Mouse (Mus musculus): ENCODE data around the gene Prkce. TPM values are rescaled to one million over a fixed set of nuclear protein-coding genes. Genes with fewer than 3 reads are reported as not detected.

Gene Prkce
- polyA plus RNA-seq, 1 experiment from 2014 or later: 11.8 TPM

- H3K4me3 ChIP-seq (replicated peaks): no peak overlapping the region
- WGBS: 47% methylated on average over 16 of the region's 16 CpGs
- no peaks in the 10 kb centered on the region for H3K27me3 ChIP-seq
- peaks cover 36% of the 10 kb centered on the region for H3K4me1 ChIP-seq (replicated peaks)
- H3K27ac ChIP-seq: peak overlapping the region; percentile 49
- no peaks in the 10 kb centered on the region for H3K36me3 ChIP-seq
- H3K4me2 ChIP-seq (replicated peaks): no peak overlapping the region
- no peak overlapping the region for H3K9ac ChIP-seq (replicated peaks)
- H3K9me3 ChIP-seq: no peaks in the 10 kb centered on the region
- peak; percentile 69 for ATAC-seq
Measured at GRCm38 (mm10) chr17:86330076-86330955, 162.7 kb downstream of the Prkce start.

GRCm38 (mm10) chr17:86331835-86332234, 164.2 kb downstream of the Prkce start:
- Histone ChIP-seq H3K27me3 (no peaks in the 10 kb centered on the region), H3K4me3 (replicated peaks) (no peak overlapping the region), H3K27ac (no peak overlapping the region), H3K4me2 (replicated peaks) (no peak overlapping the region), H3K4me1 (replicated peaks) (peaks cover 33% of the 10 kb centered on the region), H3K9me3 (no peaks in the 10 kb centered on the region), H3K9ac (replicated peaks) (no peak overlapping the region), H3K36me3 (no peaks in the 10 kb centered on the region)
- 74% methylated on average over 8 of the region's 8 CpGs for WGBS
- no peak for ATAC-seq

- no peaks in the 10 kb centered on the region for H3K9me3 ChIP-seq
Measured at GRCm38 (mm10) chr17:86334990-86335389, 167.4 kb downstream of the Prkce start.

GRCm38 (mm10) chr17:86336652-86337073, 169.1 kb downstream of the Prkce start:
- Histone ChIP-seq H3K4me1 (replicated peaks) (peaks cover 2% of the 10 kb centered on the region; the same call in 1 of the 2 replicates), H3K27ac (no peak overlapping the region), H3K36me3 (no peaks in the 10 kb centered on the region), H3K4me3 (replicated peaks) (no peak overlapping the region), H3K27me3 (no peaks in the 10 kb centered on the region), H3K9me3 (no peaks in the 10 kb centered on the region), H3K4me2 (replicated peaks) (no peak overlapping the region), H3K9ac (replicated peaks) (no peak overlapping the region)
- WGBS: 81% methylated on average over 4 of the region's 4 CpGs
- no peak for ATAC-seq

More at GRCm38 (mm10) chr17:86334990-86335389, 167.4 kb downstream of the Prkce start:
- H3K4me2 ChIP-seq (replicated peaks): no peak overlapping the region
- H3K36me3 ChIP-seq: no peaks in the 10 kb centered on the region
- no peak overlapping the region for H3K27ac ChIP-seq
- WGBS: 85% methylated on average over 4 of the region's 4 CpGs
- no peak for ATAC-seq
- no peak overlapping the region for H3K9ac ChIP-seq (replicated peaks)
- H3K4me1 ChIP-seq (replicated peaks): peaks cover 19% of the 10 kb centered on the region
- H3K4me3 ChIP-seq (replicated peaks): no peak overlapping the region
- H3K27me3 ChIP-seq: no peaks in the 10 kb centered on the region

GRCm38 (mm10) chr17:86337076-86337475, 169.5 kb downstream of the Prkce start:
- no peak for ATAC-seq
- Histone ChIP-seq H3K4me2 (replicated peaks) (no peak overlapping the region), H3K27me3 (no peaks in the 10 kb centered on the region), H3K4me1 (replicated peaks) (no peaks in the 10 kb centered on the region), H3K9me3 (no peaks in the 10 kb centered on the region), H3K36me3 (no peaks in the 10 kb centered on the region), H3K4me3 (replicated peaks) (no peak overlapping the region), H3K27ac (no peak overlapping the region), H3K9ac (replicated peaks) (no peak overlapping the region)
- WGBS: 77% methylated on average over 3 of the region's 3 CpGs

- H3K36me3 ChIP-seq: no peaks in the 10 kb centered on the region
- H3K27me3 ChIP-seq: no peaks in the 10 kb centered on the region
- H3K4me2 ChIP-seq (replicated peaks): no peak overlapping the region
- 74% methylated on average over 5 of the region's 5 CpGs for WGBS
- no peak overlapping the region for H3K4me3 ChIP-seq (replicated peaks)
- no peaks in the 10 kb centered on the region for H3K4me1 ChIP-seq (replicated peaks)
- no peak for ATAC-seq
- H3K9ac ChIP-seq (replicated peaks): no peak overlapping the region
- no peaks in the 10 kb centered on the region for H3K9me3 ChIP-seq
- H3K27ac ChIP-seq: no peak overlapping the region
Measured at GRCm38 (mm10) chr17:86338328-86338727, 170.7 kb downstream of the Prkce start.

GRCm38 (mm10) chr17:86344032-86344431, 176.4 kb downstream of the Prkce start:
- 86% methylated on average over 8 of the region's 8 CpGs for WGBS
- no peaks in the 10 kb centered on the region for H3K4me1 ChIP-seq (replicated peaks)
- no peak overlapping the region for H3K27ac ChIP-seq
- no peaks in the 10 kb centered on the region for H3K9me3 ChIP-seq
- H3K36me3 ChIP-seq: no peaks in the 10 kb centered on the region
- no peak for ATAC-seq
- H3K27me3 ChIP-seq: no peaks in the 10 kb centered on the region
- H3K9ac ChIP-seq (replicated peaks): no peak overlapping the region
- H3K4me3 ChIP-seq (replicated peaks): no peak overlapping the region
- H3K4me2 ChIP-seq (replicated peaks): no peak overlapping the region

GRCm38 (mm10) chr17:86345234-86346005, 177.8 kb downstream of the Prkce start:
- no peaks in the 10 kb centered on the region for H3K27me3 ChIP-seq
- H3K4me2 ChIP-seq (replicated peaks): no peak overlapping the region
- no peaks in the 10 kb centered on the region for H3K36me3 ChIP-seq
- WGBS: 90% methylated on average over 22 of the region's 22 CpGs
- no peak for ATAC-seq
- H3K27ac ChIP-seq: no peak overlapping the region
- H3K9ac ChIP-seq (replicated peaks): no peak overlapping the region
- no peak overlapping the region for H3K4me3 ChIP-seq (replicated peaks)
- H3K9me3 ChIP-seq: no peaks in the 10 kb centered on the region
- 0 out of 2 replicates have a peak, but pooled peaks cover under 1% of the 10 kb centered on the region for H3K4me1 ChIP-seq (replicated peaks)

GRCm38 (mm10) chr17:86350236-86350635, 182.7 kb downstream of the Prkce start:
- no peaks in the 10 kb centered on the region for H3K27me3 ChIP-seq
- H3K4me3 ChIP-seq (replicated peaks): no peak overlapping the region
- H3K9ac ChIP-seq (replicated peaks): no peak overlapping the region
- H3K4me1 ChIP-seq (replicated peaks): 0 out of 2 replicates have a peak, but pooled peaks cover 7% of the 10 kb centered on the region
- 78% methylated on average over 3 of the region's 3 CpGs for WGBS
- H3K9me3 ChIP-seq: no peaks in the 10 kb centered on the region
- no peak overlapping the region for H3K4me2 ChIP-seq (replicated peaks)
- H3K36me3 ChIP-seq: no peaks in the 10 kb centered on the region
- ATAC-seq: no peak
- no peak overlapping the region for H3K27ac ChIP-seq

GRCm38 (mm10) chr17:86350791-86351261, 183.2 kb downstream of the Prkce start:
- no peak overlapping the region for H3K4me2 ChIP-seq (replicated peaks)
- no peak for ATAC-seq
- H3K27me3 ChIP-seq: no peaks in the 10 kb centered on the region
- H3K36me3 ChIP-seq: no peaks in the 10 kb centered on the region
- H3K4me1 ChIP-seq (replicated peaks): peaks cover 9% of the 10 kb centered on the region; the same call in 1 of the 2 replicates
- no peak overlapping the region for H3K9ac ChIP-seq (replicated peaks)
- no peak overlapping the region for H3K4me3 ChIP-seq (replicated peaks)
- no peak overlapping the region for H3K27ac ChIP-seq
- 73% methylated on average over 12 of the region's 12 CpGs for WGBS
- H3K9me3 ChIP-seq: no peaks in the 10 kb centered on the region

GRCm38 (mm10) chr17:86351282-86351681, 183.7 kb downstream of the Prkce start:
- WGBS: 81% methylated on average over 4 of the region's 4 CpGs
- no peak for ATAC-seq
- no peak overlapping the region for H3K27ac ChIP-seq
- H3K4me1 ChIP-seq (replicated peaks): peaks cover 13% of the 10 kb centered on the region; the same call in 1 of the 2 replicates
- H3K9me3 ChIP-seq: no peaks in the 10 kb centered on the region
- H3K36me3 ChIP-seq: no peaks in the 10 kb centered on the region
- H3K4me2 ChIP-seq (replicated peaks): no peak overlapping the region
- no peak overlapping the region for H3K9ac ChIP-seq (replicated peaks)
- no peaks in the 10 kb centered on the region for H3K27me3 ChIP-seq
- no peak overlapping the region for H3K4me3 ChIP-seq (replicated peaks)
